Mouse (Mus musculus): ENCODE data around the gene Faim2. TPM values are rescaled to one million over a fixed set of nuclear protein-coding genes. Genes with fewer than 3 reads are reported as not detected.

The Faim2 gene
- polyA plus RNA-seq, 1 experiment from 2014 or later = 0.21 TPM

DNA sequence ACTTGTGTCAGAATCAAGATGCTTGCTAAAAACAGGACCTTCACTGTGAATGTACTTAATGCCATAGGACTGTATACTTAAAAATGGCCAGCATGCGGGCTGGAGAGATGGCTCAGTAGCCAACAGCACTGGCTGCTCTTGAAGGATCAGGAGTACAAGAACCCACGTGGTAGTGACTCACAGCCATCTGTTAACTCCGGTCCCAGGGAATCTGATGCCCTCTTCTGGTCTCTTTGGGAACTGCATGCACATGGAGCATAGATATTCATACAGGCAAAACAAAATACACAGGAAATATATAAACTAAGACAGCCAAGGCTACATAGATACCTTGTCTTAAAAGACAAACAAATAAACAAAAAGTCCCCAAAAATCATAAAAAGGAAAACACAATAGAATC, 58.9 kb downstream of the Faim2 start:
- Histone ChIP-seq H3K4me2 (ENCODE audit: low read depth, low read length, severe bottlenecking) (no peak overlapping the region), H3K36me3 (ENCODE audit: control insufficient read depth, insufficient read depth, low read length) (peaks cover 3% of the 10 kb centered on the region; the same call in 1 of the 2 replicates), H3K9ac (ENCODE audit: low read length) (no peak overlapping the region), H3K27ac (ENCODE audit: low read depth, low read length) (no peak overlapping the region), H3K27me3 (ENCODE audit: control insufficient read depth, insufficient read depth, low read length) (no peaks in the 10 kb centered on the region), H3K4me1 (replicated peaks; ENCODE audit: control insufficient read depth, insufficient read depth, low read length) (peaks cover 2% of the 10 kb centered on the region; the same call in 1 of the 2 replicates), H3K4me3 (ENCODE audit: low read depth, low read length) (no peak overlapping the region), H3K9me3 (ENCODE audit: control insufficient read depth, low read length) (no peaks in the 10 kb centered on the region)
- WGBS = 42% methylated on average over 3 of the region's 3 CpGs
- 0 out of 2 replicates have a peak, but pooled peaks have one; percentile 49 for ATAC-seq (replicated peaks; ENCODE audit: low FRiP score)
- peak; percentile 79 for DNase-seq (ENCODE audit: low spot score)

DNA sequence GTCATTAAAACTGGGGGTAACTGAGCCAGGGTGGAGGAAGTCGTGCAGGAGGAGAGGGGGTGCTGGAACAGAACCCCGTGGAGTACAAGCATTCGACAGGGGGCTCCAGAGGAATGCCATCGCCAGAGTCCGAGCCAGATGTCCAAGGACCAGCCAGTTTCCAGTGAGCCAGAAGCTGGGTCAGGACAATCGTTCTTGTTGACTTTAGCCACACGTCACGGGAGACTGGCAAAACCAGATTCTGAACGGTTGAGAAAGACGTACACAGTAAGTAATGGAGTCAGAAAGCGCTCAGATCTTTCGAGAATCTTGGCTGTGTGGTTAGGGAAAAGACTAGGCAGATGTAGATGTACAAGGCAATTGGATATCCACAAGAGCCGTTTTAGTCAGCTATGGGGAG, 64.8 kb downstream of the Faim2 start:
- Histone ChIP-seq H3K27me3 (ENCODE audit: control insufficient read depth, insufficient read depth, low read length) (no peaks in the 10 kb centered on the region), H3K4me3 (ENCODE audit: low read depth, low read length) (no peak overlapping the region), H3K36me3 (ENCODE audit: control insufficient read depth, insufficient read depth, low read length) (no peaks in the 10 kb centered on the region), H3K9me3 (ENCODE audit: control insufficient read depth, low read length) (no peaks in the 10 kb centered on the region), H3K4me2 (ENCODE audit: low read depth, low read length, severe bottlenecking) (no peak overlapping the region), H3K27ac (ENCODE audit: low read depth, low read length) (no peak overlapping the region), H3K4me1 (replicated peaks; ENCODE audit: control insufficient read depth, insufficient read depth, low read length) (no peaks in the 10 kb centered on the region), H3K9ac (ENCODE audit: low read length) (no peak overlapping the region)
- 79% methylated on average over 13 of the region's 13 CpGs for WGBS
- ATAC-seq (replicated peaks; ENCODE audit: low FRiP score) = no peak
- DNase-seq (ENCODE audit: low spot score) = no peak

- no peaks in the 10 kb centered on the region for H3K9me3 ChIP-seq (ENCODE audit: control insufficient read depth, low read length)
- peak within 1 kb of the TSS; percentile 80 for H3K4me3 ChIP-seq (ENCODE audit: low read depth, low read length)
- ATAC-seq (replicated peaks; ENCODE audit: low FRiP score) (peak; percentile 96), DNase-seq (ENCODE audit: low spot score) (peak; percentile 99)
- H3K4me1 ChIP-seq (replicated peaks; ENCODE audit: control insufficient read depth, insufficient read depth, low read length) = peaks cover 2% of the 10 kb centered on the region; the same call in 1 of the 2 replicates
- WGBS = 1% methylated on average over 42 of the region's 45 CpGs
- no peaks in the 10 kb centered on the region for H3K27me3 ChIP-seq (ENCODE audit: control insufficient read depth, insufficient read depth, low read length)
- peak within 1 kb of the TSS; percentile 46 for H3K27ac ChIP-seq (ENCODE audit: low read depth, low read length)
- peak within 1 kb of the TSS; percentile 64 for H3K4me2 ChIP-seq (ENCODE audit: low read depth, low read length, severe bottlenecking)
- H3K9ac ChIP-seq (ENCODE audit: low read length) = peak within 1 kb of the TSS; percentile 73
- H3K36me3 ChIP-seq (ENCODE audit: control insufficient read depth, insufficient read depth, low read length) = no peaks in the 10 kb centered on the region
Observed at GRCm38 (mm10) chr15:99457606-99458401, 70.2 kb downstream of the Faim2 start, which contains the start of gene Nckap5l. Gene Nckap5l (minus strand): TSS chr15:99457748.

DNA sequence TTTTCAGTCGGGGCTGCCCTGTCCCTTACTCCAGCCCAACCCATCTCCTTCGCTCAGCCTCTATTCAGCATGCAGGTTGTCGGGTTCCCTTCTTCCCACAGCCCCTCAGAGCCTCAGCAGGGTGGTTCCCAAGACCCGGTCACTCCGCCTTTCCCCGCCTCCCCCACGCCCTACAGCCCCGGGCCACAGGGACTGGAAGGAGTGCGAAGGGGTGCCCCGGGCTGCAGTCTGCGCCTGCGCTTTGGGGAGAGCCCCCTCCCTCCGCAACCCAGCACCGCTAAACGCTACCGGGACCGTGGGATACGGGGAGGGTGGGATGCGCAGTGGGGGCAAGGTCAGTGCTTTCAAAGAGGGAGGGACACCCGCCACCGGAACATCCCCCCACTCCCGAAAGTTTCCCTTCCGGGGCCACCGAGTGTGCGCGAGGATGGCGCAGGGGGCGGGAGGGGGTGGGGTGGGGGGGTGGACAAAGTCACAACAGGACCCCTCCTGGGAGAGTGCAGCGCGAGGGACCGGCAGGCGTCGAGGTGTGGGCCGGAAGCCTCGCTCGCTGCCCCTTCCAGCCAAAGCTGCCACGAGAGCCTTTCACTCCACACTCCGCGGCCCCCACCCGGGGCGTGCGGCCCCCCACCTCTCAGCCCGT, 70.9 kb downstream of the Faim2 start:
- H3K9me3 ChIP-seq (ENCODE audit: control insufficient read depth, low read length) = no peaks in the 10 kb centered on the region
- peak overlapping the region; percentile 64 for H3K4me2 ChIP-seq (ENCODE audit: low read depth, low read length, severe bottlenecking)
- peak; percentile 81 for ATAC-seq (replicated peaks; ENCODE audit: low FRiP score)
- peak overlapping the region; percentile 46 for H3K27ac ChIP-seq (ENCODE audit: low read depth, low read length)
- peaks cover 2% of the 10 kb centered on the region; the same call in 1 of the 2 replicates for H3K4me1 ChIP-seq (replicated peaks; ENCODE audit: control insufficient read depth, insufficient read depth, low read length)
- H3K36me3 ChIP-seq (ENCODE audit: control insufficient read depth, insufficient read depth, low read length) = no peaks in the 10 kb centered on the region
- 0% methylated on average over 36 of the region's 43 CpGs for WGBS
- H3K9ac ChIP-seq (ENCODE audit: low read length) = peak overlapping the region; percentile 73
- no peaks in the 10 kb centered on the region for H3K27me3 ChIP-seq (ENCODE audit: control insufficient read depth, insufficient read depth, low read length)
- H3K4me3 ChIP-seq (ENCODE audit: low read depth, low read length) = peak overlapping the region; percentile 80
- peak; percentile 87 for DNase-seq (ENCODE audit: low spot score)

GRCm38 (mm10) chr15:99456338-99456962, 71.5 kb downstream of the Faim2 start:
- Histone ChIP-seq H3K4me3 (ENCODE audit: low read depth, low read length) (peak overlapping the region; percentile 80), H3K27ac (ENCODE audit: low read depth, low read length) (0 out of 2 replicates have a peak overlapping the region, but pooled peaks have one; percentile 46), H3K9ac (ENCODE audit: low read length) (peak overlapping the region; percentile 73), H3K27me3 (ENCODE audit: control insufficient read depth, insufficient read depth, low read length) (no peaks in the 10 kb centered on the region), H3K4me1 (replicated peaks; ENCODE audit: control insufficient read depth, insufficient read depth, low read length) (peaks cover 2% of the 10 kb centered on the region; the same call in 1 of the 2 replicates), H3K4me2 (ENCODE audit: low read depth, low read length, severe bottlenecking) (peak overlapping the region; percentile 64), H3K36me3 (ENCODE audit: control insufficient read depth, insufficient read depth, low read length) (no peaks in the 10 kb centered on the region), H3K9me3 (ENCODE audit: control insufficient read depth, low read length) (no peaks in the 10 kb centered on the region)
- WGBS = 19% methylated on average over 7 of the region's 7 CpGs
- DNase-seq (ENCODE audit: low spot score) (no peak), ATAC-seq (replicated peaks; ENCODE audit: low FRiP score) (0 out of 2 replicates have a peak, but pooled peaks have one; percentile 4)

DNA sequence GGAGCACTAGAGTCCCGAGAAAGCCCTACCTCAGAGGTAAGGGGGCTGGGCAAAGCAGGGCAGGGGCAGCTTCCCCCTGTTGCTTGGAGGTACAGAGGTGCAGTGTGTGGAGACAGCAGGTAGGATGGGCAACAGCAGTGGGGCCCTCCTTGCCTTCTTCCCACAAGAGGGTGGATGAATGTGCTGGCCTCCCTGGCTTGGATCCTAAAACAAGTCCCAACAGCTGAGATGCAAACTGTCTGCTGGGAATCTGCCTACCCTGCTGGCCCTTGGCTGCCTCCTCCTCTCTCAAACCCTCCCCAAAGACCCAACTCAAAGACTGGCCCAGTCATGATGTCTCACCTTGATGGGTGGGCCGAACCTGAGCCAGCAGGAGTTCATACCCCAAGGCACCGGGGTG, 72.5 kb downstream of the Faim2 start:
- Histone ChIP-seq H3K4me1 (replicated peaks; ENCODE audit: control insufficient read depth, insufficient read depth, low read length) (peaks cover 2% of the 10 kb centered on the region; the same call in 1 of the 2 replicates), H3K27ac (ENCODE audit: low read depth, low read length) (no peak overlapping the region), H3K9ac (ENCODE audit: low read length) (no peak overlapping the region), H3K27me3 (ENCODE audit: control insufficient read depth, insufficient read depth, low read length) (no peaks in the 10 kb centered on the region), H3K9me3 (ENCODE audit: control insufficient read depth, low read length) (no peaks in the 10 kb centered on the region), H3K4me3 (ENCODE audit: low read depth, low read length) (no peak overlapping the region), H3K4me2 (ENCODE audit: low read depth, low read length, severe bottlenecking) (no peak overlapping the region), H3K36me3 (ENCODE audit: control insufficient read depth, insufficient read depth, low read length) (no peaks in the 10 kb centered on the region)
- ATAC-seq (replicated peaks; ENCODE audit: low FRiP score) (no peak), DNase-seq (ENCODE audit: low spot score) (no peak)
- WGBS = 77% methylated on average over 3 of the region's 3 CpGs

- no peak overlapping the region for H3K27ac ChIP-seq (ENCODE audit: low read depth, low read length)
- DNase-seq (ENCODE audit: low spot score) (no peak), ATAC-seq (replicated peaks; ENCODE audit: low FRiP score) (no peak)
- peaks cover 2% of the 10 kb centered on the region; the same call in 1 of the 2 replicates for H3K4me1 ChIP-seq (replicated peaks; ENCODE audit: control insufficient read depth, insufficient read depth, low read length)
- H3K9me3 ChIP-seq (ENCODE audit: control insufficient read depth, low read length) = no peaks in the 10 kb centered on the region
- whole genome bisulfite sequencing = 87% methylated on average over 7 of the region's 7 CpGs
- H3K27me3 ChIP-seq (ENCODE audit: control insufficient read depth, insufficient read depth, low read length) = no peaks in the 10 kb centered on the region
- no peaks in the 10 kb centered on the region for H3K36me3 ChIP-seq (ENCODE audit: control insufficient read depth, insufficient read depth, low read length)
- no peak overlapping the region for H3K4me3 ChIP-seq (ENCODE audit: low read depth, low read length)
- H3K9ac ChIP-seq (ENCODE audit: low read length) = no peak overlapping the region
- H3K4me2 ChIP-seq (ENCODE audit: low read depth, low read length, severe bottlenecking) = no peak overlapping the region
Observed at GRCm38 (mm10) chr15:99454585-99455279, 73.2 kb downstream of the Faim2 start.

Data from forebrain, embryonic 11.5 days (tissue).